Comparison of ENCODE assay signal across 20 mouse cellular contexts in genomic region chr17:67252992-67253391, GRCm38 (mm10).
DNase-seq lines count a peak whose midpoint lies in the region; ATAC-seq and TF ChIP-seq lines count a peak whose summit lies in the region.
"Had no signal": no experiment of that assay in that cellular context is flagged by ENCODE, and none has a peak within 500 bp of the region (broad histone marks: within the 10 kb centered on the region; RNA-seq: fewer than 3 reads in every experiment).

No protein-coding gene starts in this region.

- no peak overlapping the region for H3K4me2 ChIP-seq in kidney, embryonic 14.5 days (replicated peaks; ENCODE audit: low read depth, low read length)
- H3K4me2 ChIP-seq in lung, embryonic 14.5 days, result no peak overlapping the region
- H3K4me2 ChIP-seq in lung, embryonic 16.5 days (ENCODE audit: low read depth, low read length), result no peak overlapping the region
- H3K4me2 ChIP-seq: embryonic facial prominence, embryonic 12.5 days; forebrain, embryonic 15.5 days; heart, embryonic 13.5 days; hindbrain, embryonic 15.5 days had no signal

- H3K27me3 ChIP-seq in kidney, embryonic 14.5 days (ENCODE audit: control insufficient read depth, insufficient read depth, low read length), result no peaks in the 10 kb centered on the region
- no peaks in the 10 kb centered on the region for H3K27me3 ChIP-seq in lung, embryonic 14.5 days (ENCODE audit: insufficient read depth, low read length)
- H3K27me3 ChIP-seq in lung, embryonic 16.5 days (ENCODE audit: control insufficient read depth, insufficient read depth, low read depth, low read length), result no peaks in the 10 kb centered on the region
- H3K27me3 ChIP-seq: CH12.LX; forebrain, embryonic 15.5 days; heart, embryonic 13.5 days; hindbrain, embryonic 15.5 days; Patski had no signal

- H3K9me3 ChIP-seq in kidney, embryonic 14.5 days (ENCODE audit: control insufficient read depth, low read length), result no peaks in the 10 kb centered on the region
- no peaks in the 10 kb centered on the region for H3K9me3 ChIP-seq in lung, embryonic 14.5 days (ENCODE audit: low read depth, low read length)
- no peaks in the 10 kb centered on the region for H3K9me3 ChIP-seq in lung, embryonic 16.5 days (ENCODE audit: control insufficient read depth, low read length)
- H3K9me3 ChIP-seq: embryonic facial prominence, embryonic 12.5 days; forebrain, embryonic 15.5 days; heart, embryonic 13.5 days; hindbrain, embryonic 15.5 days had no signal

- no peak overlapping the region for H3K9ac ChIP-seq in kidney, embryonic 14.5 days (ENCODE audit: low read depth, low read length)
- no peak overlapping the region for H3K9ac ChIP-seq in lung, embryonic 14.5 days
- H3K9ac ChIP-seq in lung, embryonic 16.5 days (ENCODE audit: low read length), result no peak overlapping the region
- H3K9ac ChIP-seq: embryonic facial prominence, embryonic 12.5 days; forebrain, embryonic 15.5 days; heart, embryonic 13.5 days; hindbrain, embryonic 15.5 days had no signal

- no peaks in the 10 kb centered on the region for H3K36me3 ChIP-seq in kidney, embryonic 14.5 days (ENCODE audit: control insufficient read depth, insufficient read depth, low read length)
- no peaks in the 10 kb centered on the region for H3K36me3 ChIP-seq in lung, embryonic 14.5 days (ENCODE audit: insufficient read depth)
- no peaks in the 10 kb centered on the region for H3K36me3 ChIP-seq in lung, embryonic 16.5 days (ENCODE audit: control insufficient read depth, insufficient read depth, low read length)
- H3K36me3 ChIP-seq: embryonic facial prominence, embryonic 12.5 days; forebrain, embryonic 15.5 days; hindbrain, embryonic 15.5 days had no signal

- DNase-seq in kidney, adult 8-10 months, result no peak
- peak; percentile 36 for DNase-seq in lung, embryonic 14.5 days
- no peak for DNase-seq in lung, adult 2 months
- DNase-seq in lung, postnatal 36 days, result peak; percentile 50
- no peak for DNase-seq in right cerebral cortex, postnatal 4 days
- no peak for DNase-seq in left cerebral cortex, adult 11 months (ENCODE audit: low spot score)
- DNase-seq: adrenal gland, postnatal 14 days; cerebellum, adult 8-10 months; cerebellum, postnatal 14 days; gastrocnemius, postnatal 10 days; heart, postnatal 36 days had no signal

- ATAC-seq in kidney, embryonic 14.5 days (ENCODE audit: low FRiP score, low TSS enrichment), result peak; percentile 48; the same call in 1 of the 2 replicates
- no peak; the same call in 1 of the 2 replicates for ATAC-seq in lung, embryonic 14.5 days (ENCODE audit: insufficient read depth)
- ATAC-seq in lung, embryonic 16.5 days (ENCODE audit: low read depth), result peak; percentile 68
- ATAC-seq: activated CD4-positive, CD25-positive, alpha-beta regulatory T cell, adult 4 months; forebrain, embryonic 15.5 days; Patski had no signal

- no peak overlapping the region for H3K27ac ChIP-seq in kidney, embryonic 14.5 days (ENCODE audit: low read depth, low read length)
- no peak overlapping the region for H3K27ac ChIP-seq in lung, embryonic 14.5 days (ENCODE audit: low read depth)
- H3K27ac ChIP-seq in lung, embryonic 16.5 days (ENCODE audit: low read length), result peak overlapping the region; percentile 41; the same call in 1 of the 2 replicates
- H3K27ac ChIP-seq: embryonic facial prominence, embryonic 12.5 days; forebrain, embryonic 15.5 days; heart, embryonic 13.5 days; hindbrain, embryonic 15.5 days had no signal

- 0 out of 2 replicates have a peak, but pooled peaks have one; percentile 3 for TF ChIP-seq CTCF in lung, embryonic 14.5 days (IDR thresholded peaks at IDR 0.05; ENCODE audit: low read depth)
- no peak for TF ChIP-seq CTCF in lung, adult 2 months (IDR thresholded peaks at IDR 0.05; ENCODE audit: insufficient read depth, low read length)

- WGBS in kidney, embryonic 14.5 days, result 32% methylated on average over 6 of the region's 6 CpGs
- 46% methylated on average over 6 of the region's 6 CpGs for WGBS in lung, embryonic 14.5 days
- WGBS in lung, adult 2 months, result 52% methylated on average over 6 of the region's 6 CpGs
- 44% methylated on average over 6 of the region's 6 CpGs for WGBS in lung, embryonic 16.5 days

- H3K4me1 ChIP-seq in kidney, embryonic 14.5 days (ENCODE audit: control insufficient read depth, insufficient read depth, low read length), result no peaks in the 10 kb centered on the region
- 0 out of 2 replicates have a peak, but pooled peaks cover under 1% of the 10 kb centered on the region for H3K4me1 ChIP-seq in lung, embryonic 14.5 days (ENCODE audit: insufficient read depth)
- peaks cover 16% of the 10 kb centered on the region for H3K4me1 ChIP-seq in lung, adult 2 months (ENCODE audit: control insufficient read depth, insufficient read depth, low read length)
- peaks cover 14% of the 10 kb centered on the region for H3K4me1 ChIP-seq in lung, embryonic 16.5 days (replicated peaks; ENCODE audit: control insufficient read depth, insufficient read depth, low read length)
- H3K4me1 ChIP-seq: forebrain, embryonic 15.5 days; heart, embryonic 13.5 days; hindbrain, embryonic 15.5 days had no signal

- TF ChIP-seq POLR2A in lung, adult 2 months (IDR thresholded peaks at IDR 0.05; ENCODE audit: borderline replicate concordance, extremely low read depth, low read depth, low read length), result no peak

- no peak overlapping the region for H3K4me3 ChIP-seq in kidney, embryonic 14.5 days (ENCODE audit: low read length)
- H3K4me3 ChIP-seq in lung, embryonic 14.5 days (ENCODE audit: low read depth, low read length), result no peak overlapping the region
- H3K4me3 ChIP-seq in lung, adult 2 months (replicated peaks; ENCODE audit: extremely low read depth, low read depth, low read length), result no peak overlapping the region
- no peak overlapping the region for H3K4me3 ChIP-seq in lung, embryonic 16.5 days (ENCODE audit: low read length)
- H3K4me3 ChIP-seq: embryonic facial prominence, embryonic 12.5 days; forebrain, embryonic 15.5 days; heart, embryonic 13.5 days; hindbrain, embryonic 15.5 days had no signal

Comparison
In these comparisons a context has a peak if more than half of its experiments do, and no peak if none do; other contexts are left out.
1. DNase-seq: peak in lung, embryonic 14.5 days (single experiment) and lung, postnatal 36 days (single experiment); none in kidney, adult 8-10 months (0 of 2), lung, adult 2 months (single experiment), right cerebral cortex, postnatal 4 days (single experiment) and left cerebral cortex, adult 11 months (single experiment).